Mouse (Mus musculus) forebrain, embryonic 10.5 days (tissue): ENCODE measurements around the gene Alg1. TPM values are rescaled to one million over a fixed set of nuclear protein-coding genes. Genes with fewer than 3 reads are reported as not detected.

Source experiments
- microRNA-seq: library from miRNA; unstranded; fragments of <30 nt; microRNA quantifications from one replicate; pipeline ENCODE4, GENCODE M21; 2017
- polyA plus RNA-seq: library from polyadenylated mRNA; unstranded; fragments of >200 nt; fragmentation: Nextera tagmentation; extraction: Ambion mirVana; gene quantifications from 2 replicates; pipeline ENCODE4 v1.2.1, GENCODE M21; 2016

The Alg1 gene
- polyA plus RNA-seq, 1 experiment from 2014 or later, result 24.7 TPM

Small RNA genes within 50 kb of the gene (microRNA-seq; reads per million reads assigned to microRNA genes)
- gene Gm23689, result not detected
- gene Gm26095, result not detected
- gene Mir6364, result not detected

Other genes starting within 250 kb of the Alg1 start
- not detected in 2 replicates for gene Sept12, start 235.8 kb upstream of the Alg1 start, polyA plus RNA-seq
- 1.7 and 2.5 TPM in 2 replicates for gene Smim22, start 226.3 kb upstream of the Alg1 start, polyA plus RNA-seq
- gene Rogdi, start 220.1 kb upstream of the Alg1 start, polyA plus RNA-seq, result 60.1 and 61.8 TPM in 2 replicates
- 216 and 223 TPM in 2 replicates for gene Glyr1, start 183.8 kb upstream of the Alg1 start, polyA plus RNA-seq
- 16.1 and 17.1 TPM in 2 replicates for gene Ubn1, start 183.6 kb upstream of the Alg1 start, polyA plus RNA-seq
- gene Ppl, start 101.2 kb upstream of the Alg1 start, polyA plus RNA-seq, result 0.81 and 0.95 TPM in 2 replicates
- 0.09 and 0.14 TPM in 2 replicates for gene Sec14l5, start 86.5 kb upstream of the Alg1 start, polyA plus RNA-seq
- gene Nagpa, start 29.6 kb upstream of the Alg1 start, polyA plus RNA-seq, result 15.8 and 17.8 TPM in 2 replicates
- gene AU021092, start 11.3 kb upstream of the Alg1 start, polyA plus RNA-seq, result 1.0 and 1.3 TPM in 2 replicates
- 21.5 and 22.0 TPM in 2 replicates for gene Eef2kmt, start 22.4 kb downstream of the Alg1 start, polyA plus RNA-seq